Mouse (Mus musculus): ENCODE data around the gene Atg13.
"Not testable (repeated sequence)": the region's sequence is repeated elsewhere in the genome, so short reads cannot be mapped to it uniquely, and the experiment has no call there.

Gene Atg13

DNA sequence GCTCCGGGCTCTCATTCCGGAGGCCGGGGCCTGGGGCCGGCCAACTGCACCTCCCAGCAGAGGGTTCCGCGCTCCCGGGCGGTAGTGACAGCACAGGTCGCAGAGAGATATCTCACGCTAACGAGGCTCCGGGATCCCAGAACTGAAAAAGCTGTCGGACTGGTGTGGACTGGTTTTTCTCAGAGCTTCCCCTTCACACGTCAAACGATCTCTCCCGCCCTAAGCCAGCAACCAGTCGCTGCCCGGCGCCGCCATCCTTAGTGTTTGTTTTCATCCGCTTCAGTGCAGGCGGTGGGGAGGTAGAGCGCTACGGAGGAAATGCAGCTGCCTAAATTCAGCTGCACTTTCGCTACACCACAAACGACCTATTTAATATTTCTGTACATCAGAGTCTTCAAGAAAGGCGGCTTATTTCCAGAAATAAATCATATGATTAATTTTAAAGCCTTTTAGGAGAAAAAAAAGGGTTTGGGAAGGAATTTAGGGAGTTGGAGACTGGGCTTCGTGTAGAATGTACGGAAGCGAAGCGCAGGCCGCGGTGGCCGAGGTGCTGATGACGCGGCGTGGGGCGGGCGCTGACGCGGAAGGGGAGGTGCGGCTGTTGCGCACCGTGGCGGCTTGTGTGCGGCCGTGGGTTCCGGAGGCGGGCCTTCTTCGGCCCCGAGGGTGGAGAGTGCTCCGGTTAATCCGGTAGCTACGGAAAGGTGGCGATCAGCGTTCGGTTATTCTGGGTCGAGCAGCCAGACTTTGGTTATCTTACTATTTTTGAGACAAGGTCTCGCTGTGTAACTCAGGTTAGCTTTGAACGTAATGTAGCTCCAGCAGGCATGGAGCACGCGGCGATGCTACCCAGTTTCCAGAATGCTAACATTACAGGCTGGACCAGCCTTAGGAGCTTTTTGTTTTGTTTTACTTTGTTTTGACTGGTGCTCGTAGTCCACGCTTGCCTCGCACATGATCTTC is at the start of gene Atg13, which contains the start of gene Harbi1:
Atg13 (minus strand) TSS at position 305 of the 963 bp plus-strand sequence.
Harbi1 (plus strand) TSS at position 581 of the 963 bp plus-strand sequence.
- peak; percentile 80 for DNase-seq (ENCODE audit: low read depth, low spot score)

DNA sequence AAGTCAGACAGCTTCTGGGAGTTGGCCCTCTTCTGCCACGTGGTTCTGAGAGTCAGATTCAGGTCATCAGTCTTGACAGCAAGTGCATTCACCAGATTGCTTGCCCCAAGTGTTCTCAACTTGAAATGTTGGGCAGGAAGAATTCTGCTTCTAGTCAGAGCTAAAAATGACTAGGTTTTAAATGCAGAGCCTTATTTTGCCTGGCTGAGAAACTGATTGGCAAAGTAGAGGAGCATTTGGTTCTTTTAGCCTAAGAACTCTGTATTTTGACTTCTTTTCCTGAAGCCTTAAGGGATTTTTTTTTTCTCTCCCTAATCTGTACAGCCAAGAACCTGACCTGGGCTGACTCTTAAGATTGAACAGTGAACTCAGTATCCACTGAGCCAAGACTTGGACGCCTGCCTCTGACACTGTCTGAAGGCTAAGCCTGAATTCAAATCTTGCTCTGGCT is 39.5 kb upstream of the Atg13 start:
- no peak for DNase-seq (ENCODE audit: low read depth, low spot score)

DNA sequence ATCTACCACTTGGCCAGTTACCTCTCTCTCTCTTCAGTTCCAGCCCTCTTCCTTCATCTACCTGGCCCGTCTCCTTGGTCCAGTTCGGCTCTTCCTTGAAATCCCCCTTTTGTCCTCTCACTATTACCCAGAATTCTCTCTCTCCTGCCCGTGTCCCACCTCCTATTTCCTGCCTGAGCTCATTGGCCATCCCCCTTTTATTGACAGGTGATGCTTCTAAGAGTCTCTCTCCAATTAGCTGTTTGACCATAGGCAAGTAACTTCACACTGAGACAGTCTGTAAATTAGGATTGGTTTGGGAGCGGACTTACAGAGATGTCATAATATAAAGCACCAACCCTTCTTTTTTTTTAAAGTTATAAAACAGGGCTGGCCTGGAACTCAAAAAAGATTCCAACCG is 34.3 kb upstream of the Atg13 start:
- DNase-seq (ENCODE audit: low read depth, low spot score) = no peak

DNA sequence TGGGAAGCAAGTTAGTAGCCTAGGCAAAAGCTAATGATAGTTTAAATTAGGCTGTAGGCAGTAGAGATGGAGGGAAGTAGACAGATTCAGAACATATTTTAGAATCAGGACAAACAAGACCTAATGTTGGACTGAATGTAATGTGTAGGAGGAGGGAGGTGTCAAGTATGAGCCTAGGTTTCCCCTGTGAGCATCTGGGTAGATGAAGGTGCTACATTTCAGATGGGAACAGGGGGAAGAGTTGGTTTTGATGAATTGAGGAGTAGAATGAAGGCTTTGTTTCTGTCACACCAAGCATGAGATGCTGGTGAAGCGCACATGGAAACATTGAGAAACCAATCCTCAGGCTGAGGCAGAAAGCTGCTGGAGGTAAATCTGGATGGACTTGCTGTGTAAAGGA is 29.2 kb upstream of the Atg13 start:
- DNase-seq (ENCODE audit: low read depth, low spot score) = no peak

DNA sequence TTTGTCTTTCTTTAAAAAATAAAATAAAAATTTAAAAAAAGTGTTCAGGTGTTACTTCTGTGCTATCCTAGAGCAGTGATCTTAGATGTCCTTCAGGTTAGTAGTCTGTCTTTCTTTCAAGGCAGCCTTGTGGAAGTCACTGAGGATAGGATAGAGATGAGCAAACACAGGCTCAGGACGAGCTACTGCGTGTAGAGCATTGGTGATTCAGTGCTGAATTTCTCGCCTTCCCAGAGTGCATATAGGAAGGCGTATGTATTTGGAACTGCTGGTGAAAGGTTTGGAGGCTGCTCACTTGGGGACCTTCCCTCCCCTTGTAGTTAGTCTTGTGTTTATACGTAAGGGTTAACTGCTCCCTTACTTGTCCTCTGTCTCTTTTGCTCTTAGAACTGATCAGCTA is 24.8 kb upstream of the Atg13 start:
- DNase-seq (ENCODE audit: low read depth, low spot score) = no peak

DNA sequence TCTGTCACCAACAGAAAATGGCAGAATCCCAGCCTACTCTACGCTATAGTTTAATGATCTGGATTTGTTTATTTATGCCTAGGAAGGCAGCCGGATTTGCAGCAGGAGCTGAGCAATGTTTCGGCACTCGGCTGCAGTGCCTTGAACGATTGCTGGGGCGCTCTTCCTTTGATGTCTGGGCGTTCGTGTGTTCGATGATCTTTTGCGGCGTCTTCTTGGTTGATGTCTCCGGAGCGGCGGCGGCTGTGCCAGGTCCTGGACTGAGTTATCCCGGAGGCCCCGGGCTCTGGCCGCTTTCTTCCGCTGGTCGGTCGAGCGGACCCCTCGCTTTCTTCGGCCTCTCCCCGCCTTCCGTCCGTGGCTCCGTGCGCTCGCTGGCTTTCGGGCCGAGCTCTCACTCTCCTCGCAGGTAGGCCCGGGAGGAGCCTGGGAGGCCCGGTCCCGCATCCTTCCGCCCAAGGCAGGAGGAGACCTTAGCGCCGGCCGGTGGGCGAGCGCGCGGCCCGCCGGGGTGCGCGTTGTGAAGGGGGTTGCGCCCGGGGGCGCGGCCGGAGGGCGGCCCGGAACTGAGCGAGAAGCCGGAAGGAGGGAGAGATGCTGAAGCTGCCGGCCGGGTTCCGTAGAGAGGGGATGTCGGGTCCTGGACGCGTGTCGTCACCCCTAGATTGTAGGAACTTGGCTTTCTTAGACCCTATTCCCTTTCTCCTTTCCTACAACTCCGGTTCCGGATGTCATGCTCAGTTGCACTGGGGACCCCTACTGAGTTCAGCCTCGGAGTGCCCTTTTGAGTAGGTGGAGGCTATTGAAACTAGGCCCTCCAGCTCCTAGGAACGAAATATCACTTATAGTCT is 19.8 kb upstream of the Atg13 start, which contains the start of gene Ambra1:
Ambra1 (plus strand) TSS at position 164 of the 851 bp plus-strand sequence.
- peak; percentile 86 for DNase-seq (ENCODE audit: low read depth, low spot score)

DNA sequence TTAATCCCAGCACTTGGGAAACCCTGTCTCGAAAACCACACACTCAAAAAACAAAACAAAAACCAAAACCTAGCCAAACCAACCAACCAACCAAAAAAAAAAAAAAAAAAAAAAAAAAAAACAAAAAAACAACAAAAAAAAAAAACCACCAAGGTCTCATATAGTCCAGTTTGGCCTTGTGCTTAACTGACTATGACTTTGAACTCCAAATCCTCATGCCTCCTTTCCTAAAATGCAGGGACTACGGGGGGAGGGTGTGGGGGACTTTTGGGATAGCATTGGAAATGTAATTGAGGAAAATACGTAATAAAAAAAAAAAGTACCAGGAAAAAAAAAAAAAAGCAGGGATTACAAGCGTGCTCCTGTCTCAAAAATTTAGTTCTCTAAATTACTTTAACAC is 19.2 kb upstream of the Atg13 start:
- DNase-seq (ENCODE audit: low read depth, low spot score) = no peak

DNA sequence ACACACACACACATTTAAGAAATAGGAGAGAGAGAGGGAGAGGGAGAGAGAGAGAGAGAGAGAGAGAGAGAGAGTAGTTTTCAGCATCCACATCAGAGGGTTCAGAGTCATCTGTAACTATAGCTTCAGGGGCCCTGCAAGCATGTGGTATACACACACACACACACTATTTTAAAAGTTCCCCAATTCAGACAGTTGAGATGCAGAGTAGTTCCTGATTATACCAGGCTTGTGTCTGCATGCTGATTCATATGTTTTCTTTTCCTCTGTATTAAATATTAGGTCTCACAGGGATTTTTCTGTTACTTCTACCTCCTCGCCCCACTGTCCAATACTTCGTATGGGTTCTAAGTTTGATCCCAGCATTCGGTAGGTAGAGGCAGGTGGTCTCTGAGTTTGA is 16.6 kb upstream of the Atg13 start:
- DNase-seq (ENCODE audit: low read depth, low spot score) = no peak

DNA sequence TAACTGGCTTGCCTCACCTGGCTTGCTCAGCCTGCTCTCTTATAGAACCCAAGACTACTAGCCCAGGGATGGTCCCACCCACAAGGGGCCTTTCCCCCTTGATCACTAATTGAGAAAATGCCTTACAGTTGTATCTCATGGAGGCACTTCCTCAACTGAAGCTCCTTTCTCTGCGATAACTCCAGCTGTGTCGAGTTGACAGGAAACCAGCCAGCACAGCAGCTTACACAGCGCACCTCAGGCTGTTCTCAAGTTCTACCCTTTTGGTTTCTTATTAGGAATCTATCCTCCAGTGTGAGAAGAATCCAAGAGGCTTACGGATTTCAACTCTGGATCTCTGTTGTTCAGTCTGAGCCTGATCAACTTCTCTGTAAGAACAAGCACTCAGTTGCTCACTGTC is 15.1 kb upstream of the Atg13 start:
- DNase-seq (ENCODE audit: low read depth, low spot score) = not testable (repeated sequence)

DNA sequence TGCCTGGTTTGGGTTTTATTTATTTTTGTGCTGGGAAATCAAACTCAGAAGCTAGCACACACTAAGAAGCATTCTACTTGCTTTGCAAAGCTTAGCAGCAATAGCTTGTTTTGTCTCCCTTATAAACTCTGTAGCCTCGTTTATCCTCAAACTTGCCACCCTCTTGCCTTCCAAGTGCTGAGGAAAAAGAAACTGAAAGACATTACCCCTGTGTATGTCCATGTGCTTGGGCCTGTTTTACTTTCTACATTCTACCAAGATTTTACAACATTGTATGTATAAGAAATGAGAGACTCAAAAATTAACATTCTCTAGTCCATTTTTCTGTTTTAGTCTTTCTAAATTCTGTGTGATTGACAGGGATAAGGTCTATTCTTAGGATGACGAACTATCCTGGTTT is 14.3 kb upstream of the Atg13 start:
- DNase-seq (ENCODE audit: low read depth, low spot score) = no peak

DNA sequence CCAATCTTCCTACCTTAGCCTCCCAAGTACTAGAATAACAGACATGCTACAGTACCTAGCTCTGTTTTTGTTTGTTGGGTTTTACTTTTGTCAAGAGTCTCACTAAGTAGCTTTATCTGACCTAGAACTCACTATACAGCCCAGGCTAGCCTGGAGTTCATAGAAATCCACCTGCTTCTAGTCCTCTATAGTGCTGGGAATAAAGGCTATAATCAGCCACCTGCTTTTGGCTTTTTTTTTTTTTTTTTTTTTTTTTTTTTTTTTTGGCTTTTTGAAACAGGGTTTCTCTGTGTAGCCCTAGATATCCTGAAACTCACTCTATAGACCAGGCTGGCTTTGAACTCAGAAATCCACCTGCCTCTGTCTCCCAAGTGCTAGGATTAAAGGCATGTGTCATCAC is 13.6 kb upstream of the Atg13 start:
- no peak for DNase-seq (ENCODE audit: low read depth, low spot score)

DNA sequence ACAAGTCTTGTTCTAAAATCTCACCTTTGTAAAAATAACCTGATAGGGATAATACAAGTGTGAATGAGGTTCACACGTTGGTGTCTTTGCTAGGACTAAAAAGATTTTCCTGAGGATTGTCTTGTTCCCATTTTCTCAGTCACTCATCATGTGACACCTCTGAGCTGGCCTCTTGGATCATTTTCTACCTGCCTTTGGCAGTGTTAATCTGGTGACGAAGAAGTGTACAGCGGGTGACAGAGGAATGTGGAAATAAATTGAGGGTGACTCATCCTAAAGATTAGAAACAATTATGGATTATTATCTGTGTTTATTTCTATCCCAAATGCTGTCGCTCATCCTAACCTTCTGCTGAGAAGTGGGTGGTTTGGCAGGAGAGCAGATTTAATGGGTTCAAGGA is 13.0 kb upstream of the Atg13 start:
- DNase-seq (ENCODE audit: low read depth, low spot score) = no peak

DNA sequence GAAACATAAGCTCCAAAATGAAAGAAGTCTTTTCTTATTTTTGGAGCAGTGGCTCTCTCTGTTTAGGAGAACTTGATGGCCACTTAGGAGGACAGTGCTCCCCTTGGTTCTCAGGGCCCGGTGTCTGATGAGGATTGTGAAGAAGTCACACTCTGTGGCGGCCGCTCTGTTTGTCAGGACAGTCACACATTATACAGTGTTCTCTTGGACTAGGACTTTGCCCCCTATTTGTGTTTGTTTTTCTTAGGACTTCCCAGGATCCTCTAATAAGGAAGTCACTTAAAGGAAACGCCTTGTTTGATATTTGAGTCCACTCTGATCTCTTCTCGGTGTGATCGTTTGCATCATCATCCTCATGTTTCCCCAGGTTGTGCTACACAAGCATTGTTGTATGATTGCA is 7.9 kb upstream of the Atg13 start:
- no peak for DNase-seq (ENCODE audit: low read depth, low spot score)

DNA sequence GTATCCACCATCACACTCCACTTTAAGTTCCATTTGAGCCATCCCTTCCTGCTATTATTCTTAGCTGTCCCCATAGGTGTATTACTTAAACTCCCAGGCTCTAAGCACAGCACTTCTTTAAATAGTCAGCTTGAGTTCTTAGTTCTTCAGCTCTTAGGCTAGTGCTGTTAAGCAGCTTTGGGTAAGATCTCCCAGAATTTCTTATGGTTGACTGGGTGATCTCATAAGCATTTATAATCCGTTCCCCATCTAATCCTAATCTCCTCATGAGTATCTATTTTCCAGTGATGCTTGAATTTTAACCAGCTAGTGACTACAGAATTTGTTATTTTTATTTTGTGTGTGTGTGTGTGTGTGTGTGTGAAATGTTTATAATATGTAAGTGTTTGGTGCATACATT is 4.5 kb upstream of the Atg13 start:
- DNase-seq (ENCODE audit: low read depth, low spot score) = no peak

DNA sequence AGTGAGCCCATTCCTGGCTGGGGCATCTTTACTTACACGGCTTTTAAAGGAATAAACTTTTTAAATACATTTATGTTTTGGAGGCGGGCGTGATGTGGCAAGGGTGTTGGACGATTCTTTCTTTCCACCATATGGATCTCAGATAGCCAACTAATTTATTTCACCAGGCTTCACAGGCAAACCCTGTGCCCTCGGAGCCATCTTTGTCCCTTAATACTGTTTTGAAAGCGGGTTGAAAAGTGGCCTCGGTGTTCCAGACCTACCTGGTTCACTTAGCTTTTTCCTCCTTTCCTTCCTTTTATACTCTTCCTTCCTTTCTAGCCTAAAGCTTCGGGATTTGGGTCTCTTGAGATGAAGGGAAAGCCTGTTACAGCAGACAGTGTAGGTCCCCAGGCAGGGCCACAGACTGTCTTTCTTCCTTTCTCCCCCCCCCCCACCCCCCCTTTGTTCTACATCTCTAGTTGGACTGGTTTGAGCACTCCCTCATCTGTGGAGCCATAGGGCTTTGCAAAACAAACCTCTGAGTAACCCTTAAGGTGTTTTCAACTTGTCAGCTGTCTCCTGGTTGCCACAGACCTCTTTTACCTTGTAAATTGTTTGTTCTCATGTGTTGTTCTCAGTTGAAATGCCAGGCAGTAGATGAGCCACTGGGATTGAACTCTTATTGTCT is 1.0 kb upstream of the Atg13 start:
- no peak for DNase-seq (ENCODE audit: low read depth, low spot score)

DNA sequence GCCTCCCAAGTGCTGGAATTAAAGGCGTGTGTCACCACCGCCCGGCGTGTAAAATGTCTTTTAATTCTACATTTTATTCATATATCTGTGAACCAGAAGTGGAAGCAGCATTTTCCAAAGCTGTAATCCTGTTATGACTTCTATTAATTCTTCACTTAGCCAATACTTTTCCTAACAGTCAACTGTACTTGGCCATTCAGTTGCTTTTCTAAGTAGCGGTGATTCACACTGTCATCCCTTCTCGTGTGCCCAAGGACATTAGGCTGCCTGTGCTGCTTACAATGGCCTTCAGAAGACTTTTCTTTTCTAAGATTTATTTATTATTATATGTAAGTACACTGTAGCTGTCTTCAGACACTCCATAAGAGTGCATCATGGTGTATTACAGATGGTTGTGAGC is 2.0 kb downstream of the Atg13 start:
- no peak for DNase-seq (ENCODE audit: low read depth, low spot score)

DNA sequence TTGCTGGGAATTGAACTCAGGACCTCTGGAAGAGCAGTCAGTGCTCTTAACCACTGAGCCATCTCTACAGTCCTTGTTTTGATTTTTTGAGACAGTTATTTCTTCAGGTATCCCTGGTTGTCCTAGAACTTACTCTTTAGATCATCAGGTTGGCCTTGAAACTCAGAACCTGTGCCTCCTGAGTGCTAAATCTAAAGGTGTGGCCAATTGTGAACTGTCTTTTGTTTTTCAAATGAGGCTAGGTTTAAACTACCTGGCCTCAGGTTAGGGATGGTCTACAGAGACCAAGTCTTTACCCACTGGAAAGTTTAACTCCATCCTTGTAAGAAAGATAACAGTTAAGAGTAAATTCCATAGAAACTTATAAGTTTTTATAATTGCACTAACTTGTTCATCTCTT is 3.9 kb downstream of the Atg13 start:
- DNase-seq (ENCODE audit: low read depth, low spot score) = no peak

DNA sequence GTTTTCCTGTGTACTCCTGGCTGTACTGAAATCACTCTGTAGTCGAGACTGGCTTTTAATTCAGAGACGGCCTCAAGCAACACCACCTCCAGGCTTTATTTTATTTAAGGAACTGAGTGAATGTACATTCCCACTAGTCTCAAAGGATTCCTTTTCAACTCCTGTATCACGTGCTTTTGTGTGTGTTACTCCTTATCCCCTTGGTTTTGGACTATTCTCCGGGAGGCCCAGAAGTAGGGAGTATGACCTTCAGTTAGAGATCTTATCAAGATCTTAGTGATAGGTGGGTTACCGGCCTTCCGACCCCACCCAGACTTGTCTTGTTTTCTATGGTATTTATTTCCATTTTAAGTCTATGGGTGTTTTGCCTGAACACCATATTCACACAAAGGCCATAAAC is 4.6 kb downstream of the Atg13 start:
- no peak for DNase-seq (ENCODE audit: low read depth, low spot score)

DNA sequence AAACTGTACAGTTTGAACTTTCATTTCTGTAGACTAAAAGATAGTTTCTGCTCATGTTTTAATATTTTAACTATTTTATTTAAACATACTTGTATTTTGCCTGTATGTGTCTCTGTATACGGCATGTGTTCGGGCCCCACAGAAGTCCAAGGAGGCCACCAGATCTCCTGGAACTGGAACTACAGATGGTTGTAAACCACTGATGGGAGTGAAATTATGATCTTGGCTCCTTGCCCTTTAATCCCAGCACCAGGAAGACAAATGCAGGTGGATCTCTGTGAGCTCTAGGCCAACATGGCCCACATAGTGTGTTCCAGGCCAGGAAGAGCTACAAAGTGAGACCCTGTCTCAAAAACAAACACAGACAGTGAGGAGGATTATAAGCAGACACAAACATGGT is 9.0 kb downstream of the Atg13 start:
- no peak for DNase-seq (ENCODE audit: low read depth, low spot score)

DNA sequence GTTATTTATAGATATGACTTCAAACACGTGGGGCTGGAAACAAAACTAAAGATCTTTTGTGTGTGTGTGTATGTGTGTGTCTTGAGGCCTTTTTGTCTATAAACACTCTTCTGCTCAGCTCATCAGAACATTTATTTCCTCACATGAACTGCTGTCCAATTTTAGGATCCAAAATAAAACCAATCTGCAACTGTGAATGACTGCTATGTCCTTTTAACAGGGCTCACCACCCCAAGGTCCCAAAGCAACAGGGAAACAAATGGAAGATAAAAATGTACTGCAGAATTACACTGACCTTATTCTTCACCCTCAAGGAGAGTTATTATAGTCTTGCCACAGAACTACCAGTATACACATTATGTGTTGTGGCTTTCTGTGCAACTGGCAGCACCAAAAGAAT is 11.2 kb downstream of the Atg13 start:
- DNase-seq (ENCODE audit: low read depth, low spot score) = no peak

DNA sequence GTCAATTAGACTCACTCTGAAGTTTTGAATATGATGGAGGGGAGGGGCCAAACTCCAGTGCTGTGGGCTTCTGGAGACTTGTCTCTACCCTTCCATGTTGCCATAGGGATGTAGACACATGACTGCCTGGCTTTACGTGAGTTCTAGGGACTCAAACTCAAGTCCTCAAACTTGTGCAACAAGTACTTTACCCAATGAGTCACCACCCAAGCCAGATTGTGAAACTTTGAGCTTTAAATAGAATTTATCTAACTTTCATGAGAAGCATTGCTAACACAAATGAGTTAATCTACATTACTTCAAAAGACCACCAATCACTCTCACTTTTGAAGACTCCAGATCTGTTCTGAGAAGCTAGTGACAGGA is 14.2 kb downstream of the Atg13 start:
- DNase-seq (ENCODE audit: low read depth, low spot score) = no peak

Measured in brain, embryonic 18.5 days (tissue).